Mouse (Mus musculus): ENCODE measurements around the gene Clcnkb. TPM values are rescaled to one million over a fixed set of nuclear protein-coding genes. Genes with fewer than 3 reads are reported as not detected.

Clcnkb gene
- polyA plus RNA-seq, 1 experiment from 2014 or later = not detected

- ATAC-seq (ENCODE audit: low read depth) = no peak
- no peak overlapping the region for H3K4me3 ChIP-seq (ENCODE audit: low read depth, low read length)
- no peaks in the 10 kb centered on the region for H3K9me3 ChIP-seq (replicated peaks; ENCODE audit: control insufficient read depth, low read length)
- peaks cover 6% of the 10 kb centered on the region; the same call in 1 of the 2 replicates for H3K27me3 ChIP-seq (ENCODE audit: control insufficient read depth, insufficient read depth, low read depth, low read length)
- no peak overlapping the region for H3K27ac ChIP-seq (ENCODE audit: low read length)
- H3K36me3 ChIP-seq (ENCODE audit: control insufficient read depth, insufficient read depth) = no peaks in the 10 kb centered on the region
- WGBS (ENCODE audit: insufficient replicate concordance) = 74% methylated on average over 13 of the region's 13 CpGs
- H3K9ac ChIP-seq (ENCODE audit: low read depth, low read length) = no peak overlapping the region
- no peak overlapping the region for H3K4me2 ChIP-seq (ENCODE audit: low read depth, low read length)
- H3K4me1 ChIP-seq (ENCODE audit: control insufficient read depth, low read depth, low read length) = no peaks in the 10 kb centered on the region
Observed at GRCm38 (mm10) chr4:141427921-141428320, 12.1 kb upstream of the Clcnkb start.

- Histone ChIP-seq H3K9ac (ENCODE audit: low read depth, low read length) (no peak overlapping the region), H3K4me1 (ENCODE audit: control insufficient read depth, low read depth, low read length) (no peaks in the 10 kb centered on the region), H3K4me2 (ENCODE audit: low read depth, low read length) (no peak overlapping the region), H3K9me3 (replicated peaks; ENCODE audit: control insufficient read depth, low read length) (no peaks in the 10 kb centered on the region), H3K27me3 (ENCODE audit: control insufficient read depth, insufficient read depth, low read depth, low read length) (peaks cover 6% of the 10 kb centered on the region; the same call in 1 of the 2 replicates), H3K36me3 (ENCODE audit: control insufficient read depth, insufficient read depth) (no peaks in the 10 kb centered on the region), H3K27ac (ENCODE audit: low read length) (no peak overlapping the region), H3K4me3 (ENCODE audit: low read depth, low read length) (no peak overlapping the region)
- no peak for ATAC-seq (ENCODE audit: low read depth)
- WGBS (ENCODE audit: insufficient replicate concordance) = 64% methylated on average over 10 of the region's 10 CpGs
Observed at GRCm38 (mm10) chr4:141426796-141427745, 11.3 kb upstream of the Clcnkb start.

- H3K9me3 ChIP-seq (replicated peaks; ENCODE audit: control insufficient read depth, low read length) = no peaks in the 10 kb centered on the region
- H3K9ac ChIP-seq (ENCODE audit: low read depth, low read length) = no peak overlapping the region
- peaks cover 6% of the 10 kb centered on the region for H3K27me3 ChIP-seq (ENCODE audit: control insufficient read depth, insufficient read depth, low read depth, low read length)
- H3K36me3 ChIP-seq (ENCODE audit: control insufficient read depth, insufficient read depth) = no peaks in the 10 kb centered on the region
- 5% methylated on average over 36 of the region's 36 CpGs for WGBS (ENCODE audit: insufficient replicate concordance)
- no peak for ATAC-seq (ENCODE audit: low read depth)
- H3K4me1 ChIP-seq (ENCODE audit: control insufficient read depth, low read depth, low read length) = peaks cover 4% of the 10 kb centered on the region; the same call in 1 of the 2 replicates
- H3K4me2 ChIP-seq (ENCODE audit: low read depth, low read length) = peak overlapping the region; percentile 39
- H3K4me3 ChIP-seq (ENCODE audit: low read depth, low read length) = peak overlapping the region; percentile 1; the same call in 1 of the 2 replicates
- no peak overlapping the region for H3K27ac ChIP-seq (ENCODE audit: low read length)
Observed at GRCm38 (mm10) chr4:141425484-141426479, 10.0 kb upstream of the Clcnkb start.

- H3K27me3 ChIP-seq (ENCODE audit: control insufficient read depth, insufficient read depth, low read depth, low read length) = peaks cover 6% of the 10 kb centered on the region
- no peak for ATAC-seq (ENCODE audit: low read depth)
- H3K27ac ChIP-seq (ENCODE audit: low read length) = no peak overlapping the region
- WGBS (ENCODE audit: insufficient replicate concordance) = 77% methylated on average over 13 of the region's 13 CpGs
- no peak overlapping the region for H3K9ac ChIP-seq (ENCODE audit: low read depth, low read length)
- H3K9me3 ChIP-seq (replicated peaks; ENCODE audit: control insufficient read depth, low read length) = no peaks in the 10 kb centered on the region
- H3K4me1 ChIP-seq (ENCODE audit: control insufficient read depth, low read depth, low read length) = peaks cover 7% of the 10 kb centered on the region
- no peak overlapping the region for H3K4me3 ChIP-seq (ENCODE audit: low read depth, low read length)
- no peak overlapping the region for H3K4me2 ChIP-seq (ENCODE audit: low read depth, low read length)
- no peaks in the 10 kb centered on the region for H3K36me3 ChIP-seq (ENCODE audit: control insufficient read depth, insufficient read depth)
Observed at GRCm38 (mm10) chr4:141423691-141424431, 8.0 kb upstream of the Clcnkb start.

- no peak overlapping the region for H3K27ac ChIP-seq (ENCODE audit: low read length)
- peaks cover 7% of the 10 kb centered on the region for H3K4me1 ChIP-seq (ENCODE audit: control insufficient read depth, low read depth, low read length)
- 73% methylated on average over 5 of the region's 5 CpGs for whole genome bisulfite sequencing (ENCODE audit: insufficient replicate concordance)
- ATAC-seq (ENCODE audit: low read depth) = no peak
- peaks cover 6% of the 10 kb centered on the region for H3K27me3 ChIP-seq (ENCODE audit: control insufficient read depth, insufficient read depth, low read depth, low read length)
- no peaks in the 10 kb centered on the region for H3K36me3 ChIP-seq (ENCODE audit: control insufficient read depth, insufficient read depth)
- H3K9ac ChIP-seq (ENCODE audit: low read depth, low read length) = no peak overlapping the region
- no peaks in the 10 kb centered on the region for H3K9me3 ChIP-seq (replicated peaks; ENCODE audit: control insufficient read depth, low read length)
- H3K4me2 ChIP-seq (ENCODE audit: low read depth, low read length) = no peak overlapping the region
- no peak overlapping the region for H3K4me3 ChIP-seq (ENCODE audit: low read depth, low read length)
Observed at GRCm38 (mm10) chr4:141423288-141423687, 7.5 kb upstream of the Clcnkb start.

- Histone ChIP-seq H3K4me1 (ENCODE audit: control insufficient read depth, low read depth, low read length) (peaks cover 7% of the 10 kb centered on the region), H3K4me2 (ENCODE audit: low read depth, low read length) (no peak overlapping the region), H3K4me3 (ENCODE audit: low read depth, low read length) (no peak overlapping the region), H3K9me3 (replicated peaks; ENCODE audit: control insufficient read depth, low read length) (no peaks in the 10 kb centered on the region), H3K27me3 (ENCODE audit: control insufficient read depth, insufficient read depth, low read depth, low read length) (peaks cover 6% of the 10 kb centered on the region), H3K36me3 (ENCODE audit: control insufficient read depth, insufficient read depth) (no peaks in the 10 kb centered on the region), H3K27ac (ENCODE audit: low read length) (no peak overlapping the region), H3K9ac (ENCODE audit: low read depth, low read length) (no peak overlapping the region)
- 58% methylated on average over 5 of the region's 5 CpGs for WGBS (ENCODE audit: insufficient replicate concordance)
- no peak for ATAC-seq (ENCODE audit: low read depth)
Observed at GRCm38 (mm10) chr4:141422841-141423240, 7.0 kb upstream of the Clcnkb start.

- no peaks in the 10 kb centered on the region for H3K36me3 ChIP-seq (ENCODE audit: control insufficient read depth, insufficient read depth)
- no peaks in the 10 kb centered on the region for H3K9me3 ChIP-seq (replicated peaks; ENCODE audit: control insufficient read depth, low read length)
- H3K27ac ChIP-seq (ENCODE audit: low read length) = no peak overlapping the region
- WGBS (ENCODE audit: insufficient replicate concordance) = 66% methylated on average over 14 of the region's 14 CpGs
- H3K9ac ChIP-seq (ENCODE audit: low read depth, low read length) = no peak overlapping the region
- H3K27me3 ChIP-seq (ENCODE audit: control insufficient read depth, insufficient read depth, low read depth, low read length) = peaks cover 6% of the 10 kb centered on the region
- no peak overlapping the region for H3K4me2 ChIP-seq (ENCODE audit: low read depth, low read length)
- ATAC-seq (ENCODE audit: low read depth) = no peak
- peaks cover 7% of the 10 kb centered on the region for H3K4me1 ChIP-seq (ENCODE audit: control insufficient read depth, low read depth, low read length)
- no peak overlapping the region for H3K4me3 ChIP-seq (ENCODE audit: low read depth, low read length)
Observed at GRCm38 (mm10) chr4:141421423-141421822, 5.6 kb upstream of the Clcnkb start.

GRCm38 (mm10) chr4:141420886-141421285 lies 5.1 kb upstream of the Clcnkb start:
- Histone ChIP-seq H3K4me1 (ENCODE audit: control insufficient read depth, low read depth, low read length) (peaks cover 7% of the 10 kb centered on the region), H3K36me3 (ENCODE audit: control insufficient read depth, insufficient read depth) (no peaks in the 10 kb centered on the region), H3K27me3 (ENCODE audit: control insufficient read depth, insufficient read depth, low read depth, low read length) (peaks cover 6% of the 10 kb centered on the region), H3K9ac (ENCODE audit: low read depth, low read length) (no peak overlapping the region), H3K9me3 (replicated peaks; ENCODE audit: control insufficient read depth, low read length) (no peaks in the 10 kb centered on the region), H3K4me2 (ENCODE audit: low read depth, low read length) (no peak overlapping the region), H3K27ac (ENCODE audit: low read length) (no peak overlapping the region), H3K4me3 (ENCODE audit: low read depth, low read length) (no peak overlapping the region)
- WGBS (ENCODE audit: insufficient replicate concordance) = 39% methylated on average over 9 of the region's 9 CpGs
- no peak; the same call in 1 of the 2 replicates for ATAC-seq (ENCODE audit: low read depth)
